Mouse (Mus musculus) neural tube, postnatal 0 days (tissue): ENCODE data around the gene Ric8a. TPM values are rescaled to one million over a fixed set of nuclear protein-coding genes. Genes with fewer than 3 reads are reported as not detected.

Experiments used
- polyA plus RNA-seq: library from polyadenylated mRNA; unstranded; fragments of >200 nt; fragmentation: Nextera tagmentation; extraction: Ambion mirVana; gene quantifications from 2 replicates; pipeline ENCODE4 v1.2.1, GENCODE M21; 2015

Gene Ric8a
- polyA plus RNA-seq = 78.6 and 85.7 TPM in 2 replicates

GRCm38 (mm10) chr7:140856785-140857549 is at the start of gene Ric8a:
TSS of gene Ric8a (plus strand) at chr7:140856957.

GRCm38 (mm10) chr7:140821653-140822329 is 35.0 kb upstream of the Ric8a start, which contains the start of gene Zfp941:
TSS of gene Zfp941 (minus strand) at chr7:140822178.

GRCm38 (mm10) chr7:140834968-140835757 is 21.6 kb upstream of the Ric8a start, which contains the start of gene Urah:
TSS of gene Urah (plus strand) at chr7:140835018.

GRCm38 (mm10) chr7:140844905-140845665 is 11.7 kb upstream of the Ric8a start, which contains the start of gene Scgb1c1:
TSS of gene Scgb1c1 (plus strand) at chr7:140845547.

GRCm38 (mm10) chr7:140847755-140848580 is 8.8 kb upstream of the Ric8a start, which contains the start of gene Odf3:
TSS of gene Odf3 (plus strand) at chr7:140847805.

GRCm38 (mm10) chr7:140855860-140856784 is 635 bp upstream of the Ric8a start, which contains the start of gene Gm45785:
TSS of gene Gm45785 (minus strand) at chr7:140856331.

GRCm38 (mm10) chr7:140857550-140858505 is 1.1 kb downstream of the Ric8a start, which contains the start of gene Bet1l:
TSS of gene Bet1l (minus strand) at chr7:140857577.

GRCm38 (mm10) chr7:140881696-140882468 is 25.1 kb downstream of the Ric8a start, which contains the start of the genes Psmd13 and Sirt3:
TSS of gene Psmd13 (plus strand) at chr7:140881968.
TSS of gene Sirt3 (minus strand) at chr7:140882309.

GRCm38 (mm10) chr7:140900220-140900619 is 43.5 kb downstream of the Ric8a start, which contains the start of gene Cox8b:
TSS of gene Cox8b (minus strand) at chr7:140900446.

Other genes with a start within 250 kb of the Ric8a start
- gene Olfr61, start 228.0 kb upstream of the Ric8a start, polyA plus RNA-seq = not detected in 2 replicates
- gene Olfr53, start 210.5 kb upstream of the Ric8a start, polyA plus RNA-seq = not detected in 2 replicates
- gene Olfr539, start 197.0 kb upstream of the Ric8a start, polyA plus RNA-seq = 0.04 TPM in 2 replicates
- not detected in 2 replicates for gene Olfr45, start 175.0 kb upstream of the Ric8a start, polyA plus RNA-seq
- gene Olfr541, start 159.7 kb upstream of the Ric8a start, polyA plus RNA-seq = not detected in 2 replicates
- gene Cyp2e1, start 93.2 kb upstream of the Ric8a start, polyA plus RNA-seq = 0.10 and 0.15 TPM in 2 replicates
- gene Syce1, start 69.1 kb upstream of the Ric8a start, polyA plus RNA-seq = 0.52 and 0.67 TPM in 2 replicates
- 22.0 and 25.1 TPM in 2 replicates for gene Zfp941, start 34.8 kb upstream of the Ric8a start, polyA plus RNA-seq
- 0.46 and 1.5 TPM in 2 replicates for gene Urah, start 21.9 kb upstream of the Ric8a start, polyA plus RNA-seq
- not detected in 2 replicates for gene Scgb1c1, start 11.4 kb upstream of the Ric8a start, polyA plus RNA-seq
- 0.22 and 0.36 TPM in 2 replicates for gene Odf3, start 9.2 kb upstream of the Ric8a start, polyA plus RNA-seq
- 0.34 TPM in 1 of 2 replicates, not detected in the other for gene Gm45785, start 626 bp upstream of the Ric8a start, polyA plus RNA-seq
- gene Bet1l, start 620 bp downstream of the Ric8a start, polyA plus RNA-seq = 60.4 and 62.6 TPM in 2 replicates
- gene Psmd13, start 25.0 kb downstream of the Ric8a start, polyA plus RNA-seq = 242 and 248 TPM in 2 replicates
- 82.3 and 96.7 TPM in 2 replicates for gene Sirt3, start 25.4 kb downstream of the Ric8a start, polyA plus RNA-seq
- 2.2 and 3.0 TPM in 2 replicates for gene Cox8b, start 43.5 kb downstream of the Ric8a start, polyA plus RNA-seq
- 1.2 TPM in 2 replicates for gene Nlrp6, start 63.9 kb downstream of the Ric8a start, polyA plus RNA-seq
- 7.1 and 7.4 TPM in 2 replicates for gene Pgghg, start 84.4 kb downstream of the Ric8a start, polyA plus RNA-seq
- gene Ifitm5, start 93.3 kb downstream of the Ric8a start, polyA plus RNA-seq = 1.3 and 2.4 TPM in 2 replicates
- gene Gm45717, start 99.0 kb downstream of the Ric8a start, polyA plus RNA-seq = not detected in 2 replicates
- 257 and 296 TPM in 2 replicates for gene Ifitm2, start 99.0 kb downstream of the Ric8a start, polyA plus RNA-seq
- 43.2 and 67.3 TPM in 2 replicates for gene Ifitm1, start 110.3 kb downstream of the Ric8a start, polyA plus RNA-seq
- 166 and 167 TPM in 2 replicates for gene Ifitm3, start 153.8 kb downstream of the Ric8a start, polyA plus RNA-seq
- 4.0 and 4.5 TPM in 2 replicates for gene Ifitm6, start 161.0 kb downstream of the Ric8a start, polyA plus RNA-seq
- gene Gm17387, start 172.2 kb downstream of the Ric8a start, polyA plus RNA-seq = not detected in 2 replicates
- gene B4galnt4, start 204.1 kb downstream of the Ric8a start, polyA plus RNA-seq = 38.2 and 39.6 TPM in 2 replicates
- gene Pkp3, start 221.3 kb downstream of the Ric8a start, polyA plus RNA-seq = 0.28 TPM in 1 of 2 replicates, not detected in the other
- 2.2 and 3.4 TPM in 2 replicates for gene Sigirr, start 243.6 kb downstream of the Ric8a start, polyA plus RNA-seq